Mouse (Mus musculus): ENCODE data around the gene Upp1.

Upp1 gene

GRCm38 (mm10) chr11:9118050-9118420 lies at the start of gene Upp1:
Upp1 (plus strand) TSS chr11:9118103.
- in situ Hi-C loops (cut with MseI, MboI) = no loop called here

GRCm38 (mm10) chr11:9076444-9076843 lies 41.5 kb upstream of the Upp1 start:
- in situ Hi-C loops (cut with MseI, MboI) = no loop called here

GRCm38 (mm10) chr11:9113189-9113588 lies 4.7 kb upstream of the Upp1 start:
- in situ Hi-C loops (cut with MseI, MboI) = no loop called here

- in situ Hi-C loops (cut with MseI, MboI) = no loop called here
These were observed 2.4 kb upstream of the Upp1 start for GRCm38 (mm10) chr11:9115367-9116120.

GRCm38 (mm10) chr11:9116121-9116520 lies 1.8 kb upstream of the Upp1 start:
- in situ Hi-C loops (cut with MseI, MboI) = no loop called here

- in situ Hi-C loops (cut with MseI, MboI) = no loop called here
These were observed 987 bp upstream of the Upp1 start for GRCm38 (mm10) chr11:9116916-9117315.

GRCm38 (mm10) chr11:9117358-9118049 lies 399 bp upstream of the Upp1 start:
- in situ Hi-C loops (cut with MseI, MboI) = no loop called here

GRCm38 (mm10) chr11:9118421-9119121 lies 668 bp downstream of the Upp1 start:
- in situ Hi-C loops (cut with MseI, MboI) = no loop called here

GRCm38 (mm10) chr11:9119231-9120020 lies 1.5 kb downstream of the Upp1 start:
- in situ Hi-C loops (cut with MseI, MboI) = no loop called here

- in situ Hi-C loops (cut with MseI, MboI) = no loop called here
These were observed 4.4 kb downstream of the Upp1 start for GRCm38 (mm10) chr11:9122315-9122714.

GRCm38 (mm10) chr11:9126373-9127107 lies 8.6 kb downstream of the Upp1 start:
- in situ Hi-C loops (cut with MseI, MboI) = no loop called here

GRCm38 (mm10) chr11:9128110-9128509 lies 10.2 kb downstream of the Upp1 start:
- in situ Hi-C loops (cut with MseI, MboI) = no loop called here

GRCm38 (mm10) chr11:9129528-9129927 lies 11.6 kb downstream of the Upp1 start:
- in situ Hi-C loops (cut with MseI, MboI) = no loop called here

- in situ Hi-C loops (cut with MseI, MboI) = loop anchor here in 1 of 2 experiments (10.0 kb wide), 1 partner anchor 257 kb away; no protein-coding TSS in a partner anchor
These were observed 13.8 kb downstream of the Upp1 start for GRCm38 (mm10) chr11:9131688-9132087.

- in situ Hi-C loops (cut with MseI, MboI) = loop anchor here (5.0 to 10.0 kb wide), 3 partner anchors 148 to 261 kb away; no protein-coding TSS in a partner anchor
These were observed 17.8 kb downstream of the Upp1 start for GRCm38 (mm10) chr11:9135589-9136246.

- in situ Hi-C loops (cut with MseI, MboI) = loop anchor here (5.0 to 10.0 kb wide), 3 partner anchors 149 to 262 kb away; no protein-coding TSS in a partner anchor
These were observed 18.6 kb downstream of the Upp1 start for GRCm38 (mm10) chr11:9136471-9136870.

- in situ Hi-C loops (cut with MseI, MboI) = no loop called here
These were observed 27.2 kb downstream of the Upp1 start for GRCm38 (mm10) chr11:9145113-9145512.

- in situ Hi-C loops (cut with MseI, MboI) = no loop called here
These were observed 28.2 kb downstream of the Upp1 start for GRCm38 (mm10) chr11:9146115-9146514.

- in situ Hi-C loops (cut with MseI, MboI) = no loop called here
These were observed 28.8 kb downstream of the Upp1 start for GRCm38 (mm10) chr11:9146683-9147082.

GRCm38 (mm10) chr11:9148206-9148605 lies 30.3 kb downstream of the Upp1 start:
- in situ Hi-C loops (cut with MseI, MboI) = no loop called here

Data from mouse trophoblast stem cell (cell line).